Mouse (Mus musculus) cerebellum, postnatal 36 days (tissue): ENCODE data around the gene Rpa3.

Experiments
- DNase-seq, 2 experiments: peaks; one replicate each; pipeline ENCODE4 v3.0.0; 2021 to 2022; ENCODE audit warnings: mixed read lengths in 2 of 2

Gene Rpa3

DNA sequence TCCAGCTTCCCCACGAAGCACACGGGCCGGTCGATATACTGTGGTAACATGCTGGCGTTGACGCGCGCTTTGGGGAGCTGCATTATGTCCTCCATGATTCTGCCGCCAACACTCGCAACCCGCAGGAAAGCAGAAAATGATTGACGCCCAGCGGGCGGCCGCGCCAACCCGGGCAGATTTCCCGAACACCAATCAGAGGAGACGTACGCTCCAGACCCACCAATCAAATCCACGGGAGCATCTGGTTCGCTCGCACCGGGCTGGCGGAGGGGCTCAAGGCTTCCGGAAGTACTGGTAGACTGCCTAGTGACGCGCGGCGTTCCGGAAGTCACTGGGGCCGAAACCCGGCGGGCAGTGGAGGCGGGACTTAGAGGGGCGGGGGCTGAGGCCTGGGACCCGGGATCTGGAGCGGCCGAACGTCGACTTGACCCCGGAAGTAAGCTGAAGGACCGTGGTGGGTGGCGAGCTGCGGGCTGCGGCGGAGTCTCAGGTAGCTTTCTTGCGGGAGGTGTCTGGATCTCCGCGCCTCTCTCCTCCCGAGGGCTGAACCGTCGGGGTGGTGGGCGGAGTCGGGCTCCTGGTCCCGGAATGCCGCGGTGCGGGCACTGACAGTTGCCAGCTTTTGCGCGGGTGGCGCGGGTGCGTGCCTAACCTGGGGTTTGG, at the start of gene Rpa3, which contains the start of the genes Umad1 and Gm45062:
Gene Rpa3, minus strand, starts transcription at position 170 of the 663 bp plus-strand sequence.
Gene Umad1, plus strand, starts transcription at position 285 of the 663 bp plus-strand sequence.
Gene Gm45062, plus strand, starts transcription at position 447 of the 663 bp plus-strand sequence.
- peak; percentile 97 to 98 for DNase-seq

DNA sequence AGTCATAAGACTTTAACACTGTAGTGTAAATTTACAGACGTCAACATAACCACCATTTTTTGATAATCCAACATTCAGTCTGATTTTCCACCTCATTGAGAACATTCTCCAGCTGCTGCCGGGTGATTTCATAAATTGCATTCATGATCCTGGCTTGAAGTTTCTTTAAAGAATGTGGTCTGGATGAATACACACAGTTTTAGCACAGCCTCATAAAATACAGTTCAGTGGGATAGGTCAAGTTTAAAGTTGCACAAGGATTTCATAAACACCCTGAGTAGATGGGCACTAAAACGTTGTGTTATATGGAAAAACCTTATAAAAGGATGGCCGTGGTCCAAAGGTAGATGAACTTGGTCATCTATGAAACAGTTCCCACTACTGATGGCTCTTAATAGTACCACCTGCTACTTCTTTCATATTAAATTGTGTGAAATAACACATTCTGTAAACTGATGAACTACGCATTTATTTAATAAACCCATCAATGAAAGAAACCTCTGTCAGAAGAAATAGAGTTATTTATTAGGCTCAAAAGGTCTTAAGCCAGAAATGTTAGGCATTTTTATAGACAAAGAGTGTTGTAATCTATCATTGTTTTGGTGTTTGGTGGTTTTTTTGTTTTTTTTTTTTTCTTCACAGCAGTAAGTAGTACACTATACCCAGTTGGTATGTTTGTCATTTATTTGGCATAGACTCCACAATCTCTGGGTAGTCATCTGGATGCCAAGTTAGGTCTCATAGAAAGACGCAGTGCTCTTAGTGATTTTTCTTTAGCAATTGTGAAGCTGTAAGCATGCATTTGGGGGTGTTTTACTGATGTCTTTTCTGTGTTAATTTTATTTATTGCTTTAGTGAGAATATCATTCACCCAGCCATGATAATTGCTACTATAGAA, 49.2 kb upstream of the Rpa3 start:
- DNase-seq = no peak

DNA sequence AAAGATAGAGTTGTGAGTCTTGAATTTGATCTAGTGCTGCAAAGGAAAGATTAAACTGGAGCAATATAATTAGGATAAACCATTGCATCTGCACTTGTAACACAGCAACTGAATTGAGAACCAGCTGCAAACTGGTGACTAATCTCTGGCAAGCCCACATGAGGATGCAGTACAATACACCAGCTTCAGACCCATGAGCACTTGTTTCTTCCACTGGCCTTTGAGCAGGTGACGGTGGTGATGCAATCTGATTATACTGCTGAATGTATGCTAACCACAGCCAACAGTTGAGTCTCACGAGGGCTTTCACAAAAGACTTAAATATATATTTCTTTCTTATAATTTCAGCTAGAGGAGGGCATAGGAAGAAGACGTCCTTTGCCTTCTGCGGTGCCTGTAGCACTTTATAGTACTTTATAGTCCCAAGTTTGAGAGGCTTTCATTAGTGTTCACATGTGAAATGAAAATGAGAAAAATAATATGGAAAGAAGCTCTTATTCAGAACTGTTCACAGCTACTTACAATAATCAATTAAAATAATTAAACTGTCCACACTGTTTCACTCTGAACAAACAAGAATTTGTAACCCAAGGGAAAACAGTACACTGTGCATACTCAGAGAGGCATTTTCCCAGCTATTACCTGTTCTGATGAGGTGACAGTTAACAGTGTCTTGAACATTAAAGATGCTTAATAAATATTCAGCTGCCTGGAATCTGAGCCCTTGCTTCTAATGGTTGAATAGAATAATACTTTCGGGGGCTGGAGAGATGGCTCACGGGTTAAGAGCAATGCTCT, 40.3 kb upstream of the Rpa3 start:
- no peak for DNase-seq

DNA sequence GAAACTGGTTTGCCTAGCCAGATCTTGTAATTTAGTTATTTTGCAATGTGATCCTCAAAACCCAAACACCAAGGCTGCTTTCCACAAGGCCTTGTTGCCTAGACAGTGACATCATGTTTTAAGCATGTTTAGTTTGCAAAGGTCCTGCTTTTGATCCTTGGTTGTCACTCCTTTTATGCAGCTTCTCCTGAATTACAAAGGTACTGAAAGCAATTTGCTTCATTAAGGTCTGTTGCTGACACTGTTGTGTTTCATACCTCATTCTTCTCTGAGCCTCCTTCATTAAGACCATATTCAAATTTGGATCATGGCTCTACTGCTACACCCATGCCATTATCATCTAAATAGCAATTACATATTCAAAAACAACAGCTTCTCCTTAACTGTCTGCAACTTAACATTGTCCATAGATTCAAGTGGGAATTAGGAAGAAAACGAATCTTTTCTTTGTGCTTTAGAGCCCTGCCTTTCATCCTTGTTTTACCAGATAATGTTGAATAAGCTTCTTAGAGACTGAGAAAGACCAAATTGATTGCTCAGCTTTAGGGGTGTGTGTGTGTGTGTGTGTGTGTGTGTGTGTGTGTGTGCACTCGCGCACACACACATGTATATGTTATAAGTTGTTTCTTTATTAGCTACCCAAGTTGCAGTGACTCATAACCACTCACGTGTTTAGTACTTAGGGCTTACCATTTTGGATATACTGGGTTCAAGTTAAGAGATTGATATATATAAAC, 35.2 kb upstream of the Rpa3 start:
- DNase-seq = no peak

DNA sequence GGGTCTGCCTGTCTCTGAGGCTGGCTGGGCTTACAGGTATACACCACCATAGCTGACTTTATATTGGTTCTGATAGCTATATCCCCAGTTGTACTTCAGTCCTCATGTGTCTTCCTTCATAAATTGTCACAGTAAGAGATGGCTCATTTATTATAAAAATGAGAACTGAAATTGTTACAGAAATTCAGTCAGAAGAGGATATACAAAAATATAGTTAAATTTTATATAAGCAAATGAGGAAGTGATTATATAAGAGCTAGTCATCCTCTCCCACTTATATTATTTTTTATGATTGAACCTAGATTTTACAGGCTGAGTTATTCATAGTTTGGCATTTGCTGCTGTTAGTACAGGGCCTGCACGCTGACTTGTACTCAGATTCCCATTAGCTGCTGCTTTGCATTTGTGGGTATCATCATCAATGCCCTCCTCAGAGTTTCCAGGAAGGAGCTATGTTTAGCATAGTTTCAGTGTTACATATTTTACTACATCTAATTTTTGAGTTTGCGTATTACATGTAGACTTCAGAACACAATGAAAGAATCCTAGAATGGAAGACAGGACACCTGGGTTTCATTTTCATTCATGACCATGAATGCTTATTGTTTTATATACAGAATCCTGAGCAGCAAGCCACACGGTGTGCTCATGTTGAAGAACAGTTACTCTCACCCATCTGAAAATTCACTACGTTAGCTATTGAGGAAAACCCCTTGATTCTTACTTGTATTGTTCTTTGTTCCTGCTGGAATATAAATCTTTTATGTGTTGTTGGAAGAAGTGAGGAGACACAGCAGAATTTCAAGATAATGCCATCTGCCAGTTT, 30.0 kb upstream of the Rpa3 start:
- DNase-seq = no peak

DNA sequence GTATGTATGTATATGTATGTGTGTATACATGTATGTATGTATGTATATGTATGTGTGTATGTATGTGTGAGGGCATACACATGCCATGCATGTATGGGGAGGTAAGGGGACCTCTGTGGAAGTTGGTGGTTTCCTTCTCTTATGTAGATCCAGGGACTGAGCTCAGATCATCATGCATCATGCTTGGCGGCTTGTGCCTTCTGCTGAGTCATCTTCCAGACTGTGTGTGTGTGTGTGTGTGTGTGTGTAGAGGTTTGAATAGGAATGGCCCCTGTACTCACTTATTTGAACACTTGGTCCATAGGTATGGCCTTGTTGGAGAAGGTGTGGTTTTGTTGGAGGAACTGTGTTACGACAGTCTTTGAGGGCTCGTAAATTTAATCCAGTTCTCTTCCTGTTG, 27.2 kb upstream of the Rpa3 start:
- no peak for DNase-seq

DNA sequence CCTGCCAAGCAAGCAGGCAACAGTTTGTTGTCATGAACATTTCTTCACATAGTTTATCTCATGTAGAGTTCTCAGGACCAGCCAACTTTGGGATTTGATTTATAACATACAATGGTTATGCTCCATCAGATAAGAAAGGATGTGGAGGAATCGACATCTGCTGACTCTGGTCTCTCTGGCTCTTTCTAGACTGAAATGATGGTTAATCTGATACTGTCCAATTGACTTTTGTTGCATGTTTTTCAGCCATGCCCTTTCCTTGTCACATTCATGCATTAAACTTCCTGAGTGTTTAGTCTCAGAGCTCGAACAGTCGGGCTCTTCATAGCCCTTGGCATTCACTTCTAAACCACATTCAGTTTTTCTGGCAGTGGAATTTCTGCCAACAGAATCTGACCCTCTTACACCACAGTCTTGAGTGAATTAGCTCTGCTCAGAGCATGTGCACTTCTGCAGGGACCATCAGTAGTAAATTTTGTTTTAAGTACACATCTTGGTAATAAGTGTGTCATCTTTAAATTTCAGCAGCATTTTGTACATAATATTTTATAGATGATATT, 26.5 kb upstream of the Rpa3 start:
- no peak for DNase-seq

DNA sequence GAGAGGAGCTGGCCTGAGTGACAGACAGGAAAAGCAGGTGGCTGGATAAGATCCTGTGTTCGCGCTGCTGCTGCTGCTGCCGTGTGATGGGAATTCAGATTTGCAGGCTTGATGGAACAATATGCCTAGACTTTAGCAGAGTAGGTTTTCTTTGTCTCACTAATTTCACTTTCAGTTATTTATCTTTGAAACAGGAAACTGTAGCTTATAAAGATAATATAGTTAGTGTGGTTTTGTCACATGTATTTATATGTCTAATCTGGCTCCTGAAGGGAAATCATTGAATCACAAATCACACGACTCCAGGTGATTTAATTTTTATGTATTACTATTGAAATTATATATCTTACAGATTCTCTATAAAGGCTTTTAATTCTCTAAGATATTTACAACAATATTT, 24.3 kb upstream of the Rpa3 start:
- no peak for DNase-seq

DNA sequence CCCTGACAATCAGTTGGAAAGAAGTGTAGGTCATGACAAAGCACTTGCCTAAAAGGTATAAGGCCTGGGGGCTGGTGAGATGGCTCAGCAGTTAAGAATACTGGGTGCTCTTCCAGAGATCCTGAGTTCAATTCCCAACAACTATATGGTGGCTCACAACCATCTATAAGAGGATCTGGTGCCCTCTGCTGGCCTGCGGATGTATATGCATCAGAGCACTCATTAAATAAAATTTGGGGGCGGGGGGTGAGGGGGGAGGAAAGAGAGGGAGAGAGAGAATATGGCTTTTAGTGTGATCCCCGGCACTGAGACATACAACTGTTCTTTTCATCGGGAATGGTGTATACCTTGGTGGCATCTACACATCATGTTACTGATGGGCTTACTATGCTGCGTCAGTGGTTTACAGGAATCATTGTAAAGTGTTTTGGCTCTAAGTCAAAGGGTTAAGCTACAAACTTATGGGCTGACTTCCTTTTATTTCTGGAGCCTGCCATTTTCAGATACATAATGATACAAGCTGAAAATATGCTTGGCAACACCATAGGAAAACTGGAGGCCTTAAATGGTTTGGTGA, 19.5 kb upstream of the Rpa3 start:
- no peak for DNase-seq

DNA sequence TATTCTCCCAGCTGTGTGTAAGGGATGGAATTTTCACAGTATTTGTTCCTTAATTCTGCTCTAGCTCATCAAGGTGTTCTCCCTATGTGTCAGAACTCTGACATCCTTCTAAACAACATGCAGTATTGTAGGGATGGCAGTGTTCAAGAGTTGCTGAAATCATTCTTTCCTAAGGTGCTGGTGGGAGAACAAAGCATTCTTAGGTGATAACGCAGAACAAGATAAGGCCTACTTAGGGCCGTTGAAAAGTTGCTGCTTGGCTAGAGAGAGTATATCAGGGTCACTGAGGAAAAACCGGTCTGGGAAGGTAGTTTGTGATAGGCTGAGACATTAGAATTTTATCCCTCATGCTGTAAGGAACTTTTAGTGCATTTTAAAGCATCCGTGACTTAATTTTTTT, 17.5 kb upstream of the Rpa3 start:
- DNase-seq = no peak

DNA sequence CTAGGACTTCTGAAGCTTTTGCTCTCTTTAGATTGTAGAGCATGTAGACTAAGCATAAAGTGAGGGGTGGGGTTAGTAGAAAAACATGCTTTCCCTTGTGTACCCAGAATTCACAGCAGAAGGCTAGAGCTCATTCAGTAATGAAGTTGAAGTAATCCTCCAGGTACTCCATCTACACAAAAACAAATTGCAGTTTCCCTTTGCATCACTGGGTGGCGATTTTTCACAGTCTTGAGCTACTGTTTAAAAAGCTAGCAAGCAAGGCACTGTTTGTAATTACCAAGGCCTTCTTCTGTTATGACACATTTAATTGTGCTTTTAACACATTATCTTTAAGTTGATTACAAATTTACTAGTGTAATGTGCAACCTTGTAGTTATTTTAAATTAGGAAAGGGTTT, 16.1 kb upstream of the Rpa3 start:
- DNase-seq = peak; percentile 75 to 87

DNA sequence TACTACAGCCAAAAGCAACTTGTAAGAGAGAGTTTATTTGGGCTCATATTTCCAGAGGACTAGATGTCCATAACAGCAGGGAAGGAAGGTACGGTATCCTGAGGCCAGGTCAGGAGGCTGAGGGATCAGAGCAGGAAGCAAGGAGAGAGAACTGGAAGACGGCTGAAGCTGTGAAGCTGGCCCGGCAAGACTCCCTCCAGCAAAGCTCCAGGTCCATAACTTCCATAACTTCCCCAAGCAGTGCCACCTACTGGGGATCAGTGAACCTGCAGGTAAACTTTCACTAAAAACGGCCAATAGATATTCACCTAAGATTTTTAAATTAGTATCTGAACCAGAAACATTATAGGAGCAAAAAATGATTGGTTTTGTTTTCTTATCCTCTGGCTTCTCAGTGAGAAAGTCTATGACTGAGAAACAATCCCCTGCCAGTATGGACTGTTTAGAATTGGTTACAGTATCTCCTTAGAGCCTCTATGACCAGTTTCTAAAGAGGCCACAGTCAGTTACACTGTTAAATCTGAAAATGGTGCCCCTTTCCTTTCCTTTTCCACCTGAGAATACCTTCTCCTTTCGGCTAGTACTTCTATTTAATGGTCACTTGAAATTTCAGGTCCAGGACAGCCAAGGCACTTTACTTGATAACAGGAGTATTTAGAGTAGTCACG, 15.5 kb upstream of the Rpa3 start:
- DNase-seq = peak; percentile 55 to 58

DNA sequence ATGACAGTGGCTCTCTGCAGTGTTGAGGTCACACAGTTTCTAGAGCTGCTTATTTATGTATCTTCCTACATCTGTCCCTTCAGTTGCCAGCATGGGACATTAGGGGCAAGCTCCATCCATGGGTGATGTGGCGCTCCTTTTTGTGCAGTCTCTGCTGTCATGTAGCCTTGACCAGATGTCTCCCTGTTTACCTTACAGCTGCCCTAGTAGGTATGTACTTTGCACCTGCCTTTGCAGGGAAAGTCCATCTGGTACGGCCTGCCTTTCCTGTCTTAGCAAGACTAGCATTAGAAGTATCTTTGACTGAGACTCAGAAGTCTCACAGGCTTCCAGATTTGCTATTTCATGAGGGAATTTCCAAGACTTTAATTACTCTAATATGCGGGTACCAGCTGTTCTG, 12.1 kb upstream of the Rpa3 start:
- DNase-seq = no peak

DNA sequence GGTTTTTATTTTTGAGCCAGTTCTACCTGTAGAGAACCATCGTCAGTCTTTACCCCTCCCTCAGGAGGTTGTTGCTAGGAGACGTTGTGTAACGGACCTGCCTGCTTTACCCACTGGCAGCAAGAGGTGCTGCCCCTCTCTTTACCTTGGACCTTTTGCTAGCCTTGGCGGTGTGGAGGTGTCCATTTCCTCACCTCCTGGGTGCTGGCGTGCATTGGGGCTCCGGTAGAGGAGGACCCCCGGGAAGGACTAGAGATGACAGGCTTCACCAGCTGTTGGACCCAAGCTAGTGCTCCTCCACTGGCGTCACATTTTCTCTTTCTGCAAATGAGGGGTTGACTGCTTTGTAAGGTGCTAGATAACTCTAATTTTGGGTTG, 683 bp upstream of the Rpa3 start:
- DNase-seq = no peak

DNA sequence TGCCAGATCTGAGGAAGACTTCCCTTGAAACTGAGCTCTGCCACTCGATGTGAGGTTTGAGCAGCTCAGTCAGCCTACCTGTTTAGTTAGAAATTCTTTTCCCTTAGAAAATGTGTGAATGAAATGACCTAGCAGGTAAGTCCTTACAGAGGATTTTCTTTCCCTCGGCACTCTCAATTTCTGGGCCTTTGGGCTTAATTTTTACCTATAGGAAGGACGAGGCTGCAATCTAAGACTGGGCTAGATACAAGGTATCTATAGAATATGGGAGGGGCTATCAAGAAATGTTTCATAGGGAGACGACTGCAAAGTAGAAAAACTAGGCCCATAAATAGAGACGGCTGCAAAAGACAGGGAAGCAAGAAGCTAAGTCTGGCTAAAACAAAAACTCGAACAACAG, 657 bp downstream of the Rpa3 start:
- DNase-seq = no peak

DNA sequence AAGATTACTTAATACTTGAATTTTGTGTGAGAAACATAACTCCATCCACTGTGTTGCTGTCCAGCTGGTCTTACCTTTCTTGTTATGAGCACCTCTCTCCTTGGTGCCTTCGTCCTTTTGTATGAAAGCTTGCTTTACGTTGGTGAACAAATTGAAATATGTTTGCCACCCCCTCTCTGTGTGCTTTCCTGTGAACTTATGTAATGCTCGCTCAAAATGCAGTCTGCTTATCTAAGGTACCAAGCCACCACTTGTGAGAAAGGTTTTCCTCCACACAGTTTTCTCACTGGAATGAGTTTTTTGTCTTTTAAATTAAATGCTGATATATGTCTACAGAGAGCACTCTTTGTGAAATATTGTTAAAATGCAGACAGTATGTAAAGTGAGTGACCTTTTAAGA, 30.4 kb downstream of the Rpa3 start:
- DNase-seq = no peak

DNA sequence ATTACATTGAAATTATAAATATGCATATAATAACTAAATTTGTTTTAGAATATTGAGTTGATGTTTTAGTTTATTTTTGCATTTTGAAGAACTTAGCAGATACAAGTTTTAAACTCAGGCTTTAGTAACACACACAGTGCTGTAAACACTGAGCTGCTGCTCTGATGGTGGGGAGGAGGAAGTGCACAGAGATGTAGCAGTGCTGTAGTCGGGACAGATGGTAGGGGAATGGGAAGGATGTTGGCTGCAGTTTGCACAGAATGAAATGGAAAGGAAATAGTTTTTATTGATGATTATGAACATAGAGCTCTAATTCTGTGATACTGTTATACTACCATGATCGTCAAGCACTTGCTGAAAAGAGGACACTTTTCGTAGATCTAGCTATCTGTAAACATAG, 31.9 kb downstream of the Rpa3 start:
- DNase-seq = no peak

DNA sequence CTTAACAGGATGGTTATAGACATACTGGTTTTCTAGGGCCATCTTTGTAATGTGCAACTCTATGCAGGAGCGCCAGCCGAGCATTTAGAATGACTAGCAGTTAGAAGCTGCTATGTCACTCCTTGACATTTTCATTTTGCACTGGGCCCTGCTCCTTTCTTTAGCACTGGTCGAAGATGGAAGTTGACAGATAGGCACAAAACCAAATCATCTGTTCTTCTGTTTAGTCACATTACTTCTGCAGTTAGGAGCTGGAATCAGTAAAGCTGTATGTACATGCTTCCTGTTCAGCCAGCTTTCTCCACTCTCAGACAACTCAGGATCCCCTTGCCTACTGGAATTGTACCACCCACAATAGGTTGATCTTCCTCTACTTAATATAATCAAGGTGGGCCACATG, 48.3 kb downstream of the Rpa3 start:
- DNase-seq = peak in 1 of 2 experiments; percentile 12

DNA sequence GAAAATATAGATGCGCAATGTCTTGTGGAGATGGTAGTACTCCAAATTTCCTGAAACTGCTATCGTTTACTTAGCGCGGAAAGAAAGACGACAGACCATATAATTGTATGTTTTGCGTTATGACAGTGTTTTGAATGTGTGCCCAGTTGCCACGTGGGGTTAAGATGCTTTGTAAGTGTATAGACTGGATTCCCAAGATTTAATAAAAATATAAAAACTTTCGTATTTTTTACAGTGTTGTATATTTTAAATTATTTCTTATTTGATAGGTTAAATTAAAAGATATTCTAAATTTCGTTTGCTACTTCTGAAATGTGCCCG, 49.1 kb downstream of the Rpa3 start:
- peak in 1 of 2 experiments; percentile 9 for DNase-seq

DNA sequence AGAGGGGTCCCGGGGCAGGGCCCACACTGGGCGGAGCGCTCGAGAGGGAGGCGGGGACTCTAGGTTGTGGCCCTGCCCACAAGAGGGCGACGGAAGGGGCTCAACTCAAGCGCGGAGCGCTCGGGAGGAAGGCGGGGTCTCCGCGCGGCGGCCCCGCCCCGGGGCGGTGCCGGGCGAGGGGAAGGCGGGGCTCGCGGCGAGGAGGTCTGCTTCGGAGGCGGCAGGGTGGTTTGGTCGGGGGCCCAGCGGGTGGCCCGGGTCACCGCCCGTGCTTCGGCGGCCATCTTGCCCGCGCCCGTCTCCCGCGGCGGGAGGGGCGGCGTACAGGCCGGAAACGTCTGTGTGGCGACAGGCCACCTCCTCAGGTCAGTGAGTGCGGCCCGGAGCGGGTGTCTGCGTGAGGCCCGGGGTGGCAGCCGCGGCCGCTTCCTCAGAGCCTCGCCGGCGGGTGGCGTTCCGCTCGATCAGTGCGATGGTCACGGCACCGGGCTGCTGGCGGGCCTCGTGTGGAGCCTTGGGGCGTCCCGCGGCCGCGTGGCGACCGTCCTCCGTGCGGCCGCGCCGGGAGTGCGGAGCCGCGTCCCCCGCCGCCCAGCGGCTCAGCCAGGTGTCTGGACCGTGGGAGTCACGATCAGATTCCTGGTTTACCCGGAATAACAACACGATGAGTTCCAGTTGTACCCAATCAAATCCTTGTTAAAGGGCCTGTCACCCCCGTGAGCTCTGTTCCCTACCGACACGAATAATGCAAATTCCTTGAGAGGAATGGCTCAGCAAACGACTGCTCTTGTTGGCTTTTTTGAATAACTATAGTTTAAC, 49.7 kb downstream of the Rpa3 start, which contains the start of gene Mios:
Gene Mios, plus strand, starts transcription at position 176 of the 819 bp plus-strand sequence.
- peak; percentile 87 to 91 for DNase-seq
